Mouse (Mus musculus) cortical plate, adult 2 months (tissue): ENCODE measurements at regions not wholly inside any gene's neighbourhood (a gene's known extent, or its start where the extent isn't known, plus 50 kb on each side); places are given as distances from the start of the nearest gene placed in this dataset.

Experiments used
- H3K27ac ChIP-seq: fragments of 200-500 bp; 2 replicates; pipeline ENCODE4 v1.5.1; 2012; ENCODE audit warnings: low read length, control low read depth, inconsistent platforms; ENCODE audit not compliant: insufficient read depth
- H3K4me1 ChIP-seq: fragments of 200-500 bp; 2 replicates; pipeline ENCODE4 v1.6.1; 2011; ENCODE audit warnings: low read length; ENCODE audit not compliant: control insufficient read depth, insufficient read depth
- H3K4me3 ChIP-seq: fragments of 200-500 bp; 2 replicates; pipeline ENCODE4 v1.5.1; 2011; ENCODE audit warnings: mild to moderate bottlenecking, low read length, control low read depth; ENCODE audit not compliant: insufficient read depth
- CTCF ChIP-seq: fragments of 200-500 bp; IDR thresholded peaks from 2 replicates; pipeline ENCODE4 v1.5.1; 2011; ENCODE audit warnings: mild to moderate bottlenecking, control low read depth, low read length; ENCODE audit not compliant: insufficient read depth; ENCODE audit errors: extremely low read depth
- POLR2A ChIP-seq: fragments of 200-500 bp; IDR thresholded peaks from 2 replicates; pipeline ENCODE4 v1.6.1; 2011; ENCODE audit warnings: mild to moderate bottlenecking, low read length, control low read depth; ENCODE audit not compliant: insufficient read depth; ENCODE audit errors: extremely low read depth

- H3K27ac ChIP-seq = no peak overlapping the region
- no peak for TF ChIP-seq POLR2A
- TF ChIP-seq CTCF = no peak
- H3K4me1 ChIP-seq = no peaks in the 10 kb centered on the region
- no peak overlapping the region for H3K4me3 ChIP-seq
These were observed 132.1 kb upstream of the Hs3st2 start for GRCm38 (mm10) chr7:121259497-121260009.

GRCm38 (mm10) chr7:121269358-121269757 lies 122.3 kb upstream of the Hs3st2 start:
- Histone ChIP-seq H3K4me1 (no peaks in the 10 kb centered on the region), H3K4me3 (no peak overlapping the region), H3K27ac (no peak overlapping the region)
- no peak for TF ChIP-seq POLR2A

- H3K4me1 ChIP-seq = 0 out of 2 replicates have a peak, but pooled peaks cover 3% of the 10 kb centered on the region
- TF ChIP-seq CTCF = no peak
- no peak for TF ChIP-seq POLR2A
- H3K4me3 ChIP-seq = no peak overlapping the region
- no peak overlapping the region for H3K27ac ChIP-seq
These were observed 111.1 kb upstream of the Hs3st2 start for GRCm38 (mm10) chr7:121280597-121280996.

- Histone ChIP-seq H3K4me1 (0 out of 2 replicates have a peak, but pooled peaks cover 3% of the 10 kb centered on the region), H3K27ac (0 out of 2 replicates have a peak overlapping the region, but pooled peaks have one; percentile 37)
- no peak for TF ChIP-seq POLR2A
- TF ChIP-seq CTCF = no peak
These were observed 109.5 kb upstream of the Hs3st2 start for GRCm38 (mm10) chr7:121282154-121282553.

GRCm38 (mm10) chr7:121289737-121290136 lies 101.9 kb upstream of the Hs3st2 start:
- TF ChIP-seq CTCF = no peak
- no peak for TF ChIP-seq POLR2A
- H3K4me1 ChIP-seq = no peaks in the 10 kb centered on the region
- H3K27ac ChIP-seq = no peak overlapping the region
- no peak overlapping the region for H3K4me3 ChIP-seq

More at GRCm38 (mm10) chr7:121282154-121282553, 109.5 kb upstream of the Hs3st2 start:
- H3K4me3 ChIP-seq = no peak overlapping the region

GRCm38 (mm10) chr7:121296151-121296695 lies 95.4 kb upstream of the Hs3st2 start:
- H3K4me1 ChIP-seq = peaks cover 6% of the 10 kb centered on the region
- TF ChIP-seq POLR2A (no peak), CTCF (no peak)
- H3K27ac ChIP-seq = no peak overlapping the region
- no peak overlapping the region for H3K4me3 ChIP-seq

- Histone ChIP-seq H3K4me3 (no peak overlapping the region), H3K27ac (no peak overlapping the region), H3K4me1 (no peaks in the 10 kb centered on the region)
- no peak for TF ChIP-seq POLR2A
- TF ChIP-seq CTCF = no peak
These were observed 78.6 kb upstream of the Hs3st2 start for GRCm38 (mm10) chr7:121312961-121313587.

GRCm38 (mm10) chr7:121314521-121314920 lies 77.1 kb upstream of the Hs3st2 start:
- no peak overlapping the region for H3K4me3 ChIP-seq
- TF ChIP-seq POLR2A (no peak), CTCF (no peak)
- no peaks in the 10 kb centered on the region for H3K4me1 ChIP-seq
- H3K27ac ChIP-seq = no peak overlapping the region

- Histone ChIP-seq H3K27ac (no peak overlapping the region), H3K4me1 (no peaks in the 10 kb centered on the region), H3K4me3 (no peak overlapping the region)
- TF ChIP-seq CTCF (no peak), POLR2A (no peak)
These were observed 62.4 kb upstream of the Hs3st2 start for GRCm38 (mm10) chr7:121329274-121329673.

GRCm38 (mm10) chr7:121332532-121332931 lies 59.1 kb upstream of the Hs3st2 start:
- no peaks in the 10 kb centered on the region for H3K4me1 ChIP-seq
- TF ChIP-seq POLR2A (no peak), CTCF (no peak)

GRCm38 (mm10) chr7:121335390-121336109 lies 56.1 kb upstream of the Hs3st2 start:
- no peak overlapping the region for H3K4me3 ChIP-seq
- TF ChIP-seq CTCF (no peak), POLR2A (no peak)

More at GRCm38 (mm10) chr7:121332532-121332931, 59.1 kb upstream of the Hs3st2 start:
- Histone ChIP-seq H3K27ac (no peak overlapping the region), H3K4me3 (no peak overlapping the region)

More at GRCm38 (mm10) chr7:121335390-121336109, 56.1 kb upstream of the Hs3st2 start:
- H3K27ac ChIP-seq = no peak overlapping the region
- no peaks in the 10 kb centered on the region for H3K4me1 ChIP-seq
